ENCODE assay signal across 8 mouse cellular contexts in genomic region chr15:101772711-101773081, GRCm38 (mm10). TPM values are rescaled to one million over a fixed set of nuclear protein-coding genes. Genes with fewer than 3 reads are reported as not detected.
DNase-seq lines count a peak whose midpoint lies in the region; ATAC-seq lines count a peak whose summit lies in the region.

No protein-coding gene starts in this region.

- H3K27me3 ChIP-seq in hindbrain, embryonic 15.5 days, result no peaks in the 10 kb centered on the region

- DNase-seq in WW6 (ENCODE audit: low read depth, low spot score), result peak; percentile 53
- DNase-seq in cerebellum, postnatal 36 days, result peak; percentile 82 to 89
- DNase-seq in frontal cortex, postnatal 36 days (ENCODE audit: low spot score in 2 of 2), result peak; percentile 91 to 94
- peak; percentile 85 to 87 for DNase-seq in layer of hippocampus, postnatal 36 days
- peak; percentile 94 for DNase-seq in lung, postnatal 36 days
- DNase-seq in right cerebral cortex, adult 18-20 months, result peak; percentile 82
- DNase-seq in urinary bladder, adult 18-20 months (ENCODE audit: low spot score in 2 of 2), result peak; percentile 87 to 94

- H3K36me3 ChIP-seq in hindbrain, embryonic 15.5 days, result no peaks in the 10 kb centered on the region

- H3K9ac ChIP-seq in hindbrain, embryonic 15.5 days, result no peak overlapping the region

- H3K4me3 ChIP-seq in hindbrain, embryonic 15.5 days, result no peak overlapping the region

- peak; percentile 66 for ATAC-seq in hindbrain, embryonic 15.5 days (ENCODE audit: low FRiP score, low read depth)

- 9% methylated on average over 5 of the region's 5 CpGs for WGBS in hindbrain, embryonic 15.5 days

- H3K27ac ChIP-seq in hindbrain, embryonic 15.5 days (replicated peaks), result no peak overlapping the region

- H3K4me2 ChIP-seq in hindbrain, embryonic 15.5 days, result no peak overlapping the region

- H3K9me3 ChIP-seq in hindbrain, embryonic 15.5 days, result no peaks in the 10 kb centered on the region

- H3K4me1 ChIP-seq in hindbrain, embryonic 15.5 days (replicated peaks), result 0 out of 2 replicates have a peak, but pooled peaks cover 4% of the 10 kb centered on the region

RNA-seq across cellular contexts. Expression of gene Krt72, which starts 13.6 kb away (rescaled TPM):
- 0.16 and 0.27 TPM in 2 replicates for polyA plus RNA-seq in hindbrain, embryonic 15.5 days (2015; fragmentation: Nextera tagmentation; extraction: Ambion mirVana)
- total RNA-seq in layer of hippocampus, postnatal 36 days (2021), result not detected

RNA-seq across cellular contexts. Expression of gene Krt73, which starts 29.4 kb away (rescaled TPM):
- 1.3 and 3.3 TPM in 2 replicates for polyA plus RNA-seq in hindbrain, embryonic 15.5 days (2015; fragmentation: Nextera tagmentation; extraction: Ambion mirVana)
- 1 to 10 TPM; 5.8 to 8.1 TPM for total RNA-seq in layer of hippocampus, postnatal 36 days (2021)

RNA-seq across cellular contexts. Expression of gene Krt71, which starts 29.8 kb away (rescaled TPM):
- 1.2 and 1.4 TPM in 2 replicates for polyA plus RNA-seq in hindbrain, embryonic 15.5 days (2015; fragmentation: Nextera tagmentation; extraction: Ambion mirVana)
- not detected for total RNA-seq in layer of hippocampus, postnatal 36 days (2021)

RNA-seq across cellular contexts. Expression of gene Krt2, which starts 45.3 kb away (rescaled TPM):
- 0.05 TPM in 1 of 2 replicates, not detected in the other for polyA plus RNA-seq in hindbrain, embryonic 15.5 days (2015; fragmentation: Nextera tagmentation; extraction: Ambion mirVana)
- 1 to 10 TPM; 4.6 to 6.4 TPM for total RNA-seq in layer of hippocampus, postnatal 36 days (2021)

RNA-seq across cellular contexts. Expression of gene Krt5, which starts 60.0 kb away (rescaled TPM):
- polyA plus RNA-seq in hindbrain, embryonic 15.5 days (2015; fragmentation: Nextera tagmentation; extraction: Ambion mirVana), result 0.18 and 0.75 TPM in 2 replicates
- under 1 TPM; 0.56 to 0.85 TPM for total RNA-seq in layer of hippocampus, postnatal 36 days (2021)
